28 mouse cellular contexts compared by ENCODE assay signal in the genomic region with DNA sequence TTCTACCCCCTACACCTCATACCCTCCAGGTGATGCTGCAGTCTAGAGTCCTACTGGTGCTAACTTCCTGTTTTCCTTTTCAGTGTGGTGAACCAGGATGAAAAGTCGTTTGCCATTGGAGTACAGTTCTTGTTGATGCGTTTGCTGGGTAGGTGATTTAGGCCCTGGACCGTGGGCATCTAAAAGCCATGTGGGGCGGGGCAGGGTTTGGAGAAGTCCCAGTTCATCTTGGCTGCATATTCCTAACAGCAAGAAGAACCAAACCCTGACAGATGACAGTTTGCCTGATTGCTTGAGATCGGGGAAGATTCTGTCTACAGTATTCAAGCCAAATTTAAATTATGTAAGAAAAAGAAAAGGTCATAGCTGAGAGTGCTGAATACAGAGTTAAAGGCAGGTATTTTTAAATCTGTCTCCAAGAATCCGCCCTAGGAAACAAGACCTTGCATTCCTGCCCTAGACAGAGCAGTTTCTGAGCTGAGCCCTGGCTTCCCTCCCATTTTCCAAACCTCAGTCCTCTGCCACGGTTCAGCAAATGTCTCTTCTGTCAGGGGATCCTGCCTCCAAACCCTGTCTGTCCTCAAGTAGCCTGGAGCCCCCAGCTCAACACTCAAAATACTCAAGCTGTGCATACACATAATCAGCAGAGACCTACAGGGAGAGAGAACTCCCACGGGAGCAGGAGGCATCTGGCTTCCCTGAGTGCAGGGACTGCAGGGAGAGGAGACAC. TPM values are rescaled to one million over a fixed set of nuclear protein-coding genes. Genes with fewer than 3 reads are reported as not detected.
A peak's percentile ranks its signal among the peaks of the same experiment; 100 is the strongest.
DNase-seq lines count a peak whose midpoint lies in the region; ATAC-seq lines count a peak whose summit lies in the region.
"Had no signal": no experiment of that assay in that cellular context is flagged by ENCODE, and none has a peak within 500 bp of the region (broad histone marks: within the 10 kb centered on the region; RNA-seq: fewer than 3 reads in every experiment).

No protein-coding gene starts in this region.

- H3K9ac ChIP-seq in neural tube, embryonic 13.5 days = no peak overlapping the region
- H3K9ac ChIP-seq: forebrain, embryonic 12.5 days; hindbrain, embryonic 13.5 days; intestine, embryonic 15.5 days had no signal

- peak overlapping the region; percentile 42; the same call in 1 of the 2 replicates for H3K27ac ChIP-seq in neural tube, embryonic 13.5 days (replicated peaks)
- H3K27ac ChIP-seq: forebrain, embryonic 12.5 days; hindbrain, embryonic 10.5 days; hindbrain, embryonic 13.5 days; intestine, embryonic 15.5 days had no signal

- H3K36me3 ChIP-seq in neural tube, embryonic 13.5 days = no peaks in the 10 kb centered on the region
- H3K36me3 ChIP-seq: forebrain, embryonic 12.5 days; G1E; hindbrain, embryonic 10.5 days; hindbrain, embryonic 13.5 days; intestine, embryonic 15.5 days had no signal

- H3K9me3 ChIP-seq in neural tube, embryonic 13.5 days = no peaks in the 10 kb centered on the region
- H3K9me3 ChIP-seq: forebrain, embryonic 12.5 days; G1E; hindbrain, embryonic 10.5 days; hindbrain, embryonic 13.5 days; intestine, embryonic 15.5 days had no signal

- 80% methylated on average over 8 of the region's 8 CpGs for whole genome bisulfite sequencing in neural tube, embryonic 13.5 days

- no peak for ATAC-seq in cerebellum, adult (ENCODE audit: insufficient number of reproducible peaks, low FRiP score, low TSS enrichment)
- ATAC-seq in frontal cortex, adult (ENCODE audit: low TSS enrichment) = peak; percentile 63
- no peak for ATAC-seq in neural tube, embryonic 13.5 days (ENCODE audit: low read depth)
- ATAC-seq: forebrain, embryonic 16.5 days; hindbrain, embryonic 16.5 days; intestine, embryonic 15.5 days; Patski had no signal

- peak; percentile 50 to 58 for DNase-seq in cerebellum, postnatal 14 days
- no peak for DNase-seq in frontal cortex, postnatal 10 days (ENCODE audit: low spot score in 2 of 2)
- DNase-seq in neural tube, embryonic 10.5 days (ENCODE audit: extremely low spot score, low spot score) = no peak
- DNase-seq in right cerebral cortex, postnatal 25 days = no peak
- DNase-seq: adrenal gland, postnatal 10 days; adrenal gland, postnatal 36 days; B cell, adult 2 months; cerebellum, adult 11-12 months; cerebellum, adult 9-10 months; cerebellum, postnatal 36 days; embryo, embryonic 11 days; gastrocnemius, postnatal 10 days; gastrocnemius, postnatal 36 days; heart, postnatal 36 days; kidney, adult 11 months had no signal

- H3K4me2 ChIP-seq in neural tube, embryonic 13.5 days = no peak overlapping the region
- H3K4me2 ChIP-seq: forebrain, embryonic 12.5 days; heart, embryonic 11.5 days; hindbrain, embryonic 13.5 days; intestine, embryonic 15.5 days had no signal

- peaks cover 4% of the 10 kb centered on the region; the same call in 1 of the 2 replicates for H3K4me1 ChIP-seq in neural tube, embryonic 13.5 days (replicated peaks)
- H3K4me1 ChIP-seq: forebrain, embryonic 12.5 days; hindbrain, embryonic 13.5 days; intestine, embryonic 15.5 days had no signal

- no peak overlapping the region for H3K4me3 ChIP-seq in neural tube, embryonic 13.5 days
- H3K4me3 ChIP-seq: erythroblast, embryonic 14.5 days; forebrain, embryonic 12.5 days; hindbrain, embryonic 10.5 days; hindbrain, embryonic 13.5 days; intestine, embryonic 15.5 days had no signal

- no peaks in the 10 kb centered on the region for H3K27me3 ChIP-seq in neural tube, embryonic 13.5 days
- H3K27me3 ChIP-seq: forebrain, embryonic 12.5 days; hindbrain, embryonic 13.5 days; intestine, embryonic 15.5 days; Patski had no signal

RNA-seq across cellular contexts. Expression of a gene that starts 29.2 kb away (rescaled TPM):
- 82.5 and 86.2 TPM in 2 replicates for polyA plus RNA-seq in neural tube, embryonic 13.5 days (2015; fragmentation: Nextera tagmentation; extraction: Ambion mirVana)
- polyA plus RNA-seq: erythroblast, embryonic 14.5 days; G1E had no signal

Comparison
In these comparisons a context has a peak if more than half of its experiments do, and no peak if none do; other contexts are left out.
1. DNase-seq: peak in cerebellum, postnatal 14 days (2 of 2); none in frontal cortex, postnatal 10 days (0 of 2), neural tube, embryonic 10.5 days (single experiment) and right cerebral cortex, postnatal 25 days (single experiment).